Mouse (Mus musculus) stomach, postnatal 0 days (tissue): Measurements from ENCODE around the gene Ly6g.

Source experiments
- CTCF ChIP-seq: IDR thresholded peaks from 2 replicates; pipeline ENCODE4 v1.5.1; 2016; ENCODE audit warnings: antibody characterized with exemption, low read depth, mild to moderate bottlenecking, moderate library complexity
- EP300 ChIP-seq: optimal IDR thresholded peaks from 2 replicates; pipeline ENCODE3; 2016; ENCODE audit warnings: antibody characterized with exemption

DNA sequence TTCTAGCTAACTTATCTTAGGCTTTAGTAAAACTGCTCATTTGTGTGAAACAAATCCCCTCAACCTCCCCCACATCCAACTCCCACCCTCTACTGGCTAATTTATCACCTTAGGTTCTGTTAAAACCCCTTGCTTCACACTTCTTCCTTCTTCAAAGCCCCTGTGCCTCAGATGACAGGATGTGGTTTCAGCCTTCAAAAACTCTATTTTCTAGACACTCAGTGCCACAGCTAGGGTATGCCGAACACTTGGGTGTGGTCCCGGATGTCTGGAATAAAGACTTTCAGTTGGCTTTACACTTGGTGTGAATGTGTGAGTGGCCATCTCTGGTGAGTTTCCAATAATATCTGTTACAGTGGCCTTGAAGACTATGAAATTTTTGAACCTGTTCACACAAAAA is 38.5 kb upstream of the Ly6g start:
- TF ChIP-seq CTCF (no peak), EP300 (no peak)
